Mouse (Mus musculus): ENCODE measurements around the gene Gm27021.

DNA sequence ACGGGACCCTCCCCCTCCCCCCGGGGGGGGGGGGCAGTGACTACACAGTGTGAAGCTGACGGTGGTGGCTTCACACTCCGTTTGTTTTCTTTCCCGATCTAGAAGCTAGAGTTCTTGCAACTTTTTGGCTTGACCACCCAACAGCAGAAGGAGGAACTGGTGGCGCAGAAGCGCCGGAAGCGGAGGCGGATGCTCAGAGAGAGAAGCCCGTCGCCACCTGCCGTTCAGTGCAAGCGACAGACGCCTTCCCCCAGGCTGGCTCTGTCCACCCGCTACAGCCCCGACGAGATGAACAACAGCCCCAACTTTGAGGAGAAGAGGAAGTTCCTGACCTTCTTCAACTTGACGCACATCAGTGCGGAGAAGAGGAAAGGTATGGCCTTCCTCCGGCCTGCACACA lies 95.3 kb downstream of the Gm27021 start:
- no peak for TF ChIP-seq CTCF (conservative IDR thresholded peaks at IDR 0.05; ENCODE audit: low read length)
- no peak for TF ChIP-seq POU5F1 (IDR thresholded peaks at IDR 0.05; ENCODE audit: borderline replicate concordance, low read length)
